Comparison of ENCODE assay signal across 9 mouse cellular contexts in genomic region chr6:120483211-120483626, GRCm38 (mm10). TPM values are rescaled to one million over a fixed set of nuclear protein-coding genes. Genes with fewer than 3 reads are reported as not detected.
DNase-seq lines count a peak whose midpoint lies in the region; ATAC-seq and TF ChIP-seq lines count a peak whose summit lies in the region.
"Had no signal": no experiment of that assay in that cellular context is flagged by ENCODE, and none has a peak within 500 bp of the region (broad histone marks: within the 10 kb centered on the region; RNA-seq: fewer than 3 reads in every experiment).

No protein-coding gene starts in this region.

- no peak for TF ChIP-seq EP300 in MEL (IDR thresholded peaks at IDR 0.05; ENCODE audit: low read depth in 1 of 2, low read length in 2 of 2)

- peaks cover 17% of the 10 kb centered on the region for H3K36me3 ChIP-seq in hindbrain, embryonic 12.5 days
- peaks cover 11% of the 10 kb centered on the region for H3K36me3 ChIP-seq in hindbrain, embryonic 16.5 days (ENCODE audit: control insufficient read depth, insufficient read depth, low read length)
- peaks cover 2 to 18% of the 10 kb centered on the region in 2 experiments for H3K36me3 ChIP-seq in MEL (ENCODE audit: control insufficient read depth in 1 of 2, insufficient read depth in 2 of 2, low read length in 2 of 2)
- H3K36me3 ChIP-seq in intestine, postnatal 0 days (ENCODE audit: control insufficient read depth, insufficient read depth), result peaks cover 29% of the 10 kb centered on the region; the same call in 1 of the 2 replicates
- peaks cover 11% of the 10 kb centered on the region for H3K36me3 ChIP-seq in liver, embryonic 11.5 days (ENCODE audit: control insufficient read depth, insufficient read depth, low read length)

- H3K79me2 ChIP-seq in MEL (ENCODE audit: control insufficient read depth, insufficient read depth, low read length, poor library complexity), result no peaks in the 10 kb centered on the region

- H3K9ac ChIP-seq in hindbrain, embryonic 12.5 days, result no peak overlapping the region
- no peak overlapping the region for H3K9ac ChIP-seq in hindbrain, embryonic 16.5 days (ENCODE audit: low read depth, low read length)
- H3K9ac ChIP-seq in MEL (ENCODE audit: control insufficient read depth, low read depth, low read length, poor library complexity, severe bottlenecking), result no peak overlapping the region
- H3K9ac ChIP-seq in intestine, postnatal 0 days (ENCODE audit: low read depth, low read length), result no peak overlapping the region
- H3K9ac ChIP-seq in liver, embryonic 11.5 days (ENCODE audit: low read depth, low read length), result no peak overlapping the region
- H3K9ac ChIP-seq: stomach, embryonic 15.5 days had no signal

- TF ChIP-seq CTCF in MEL (IDR thresholded peaks at IDR 0.05 in 2 of 3, conservative IDR thresholded peaks at IDR 0.05 in 1 of 3; ENCODE audit: control insufficient read depth in 1 of 3, insufficient read depth in 1 of 3, low read depth in 2 of 3, low read length in 3 of 3, poor library complexity in 1 of 3, severe bottlenecking in 1 of 3), result peak; percentile 59 to 71 (median 66)
- TF ChIP-seq CTCF in intestine, postnatal 0 days (IDR thresholded peaks at IDR 0.05; ENCODE audit: low read depth), result peak; percentile 72

- peak; percentile 49 for ATAC-seq in hindbrain, embryonic 12.5 days (ENCODE audit: low FRiP score)
- no peak for ATAC-seq in hindbrain, embryonic 16.5 days
- ATAC-seq in intestine, postnatal 0 days, result peak; percentile 35; the same call in 1 of the 2 replicates
- 0 out of 2 replicates have a peak, but pooled peaks have one; percentile 37 for ATAC-seq in liver, embryonic 11.5 days (replicated peaks; ENCODE audit: low FRiP score)

- 0 out of 4 replicates have a peak, but pooled peaks of 1 of the 2 experiments have one; percentile 14 for TF ChIP-seq POLR2A in MEL (IDR thresholded peaks at IDR 0.05; ENCODE audit: control insufficient read depth in 1 of 2, insufficient read depth in 1 of 2, low read depth in 1 of 2, low read length in 2 of 2, poor library complexity in 1 of 2)

- DNase-seq in MEL (ENCODE audit: low read depth, low spot score), result peak; percentile 61
- peak; percentile 59 for DNase-seq in embryo, embryonic 10.5 days (ENCODE audit: low spot score)
- no peak for DNase-seq in liver, embryonic 11.5 days (ENCODE audit: low spot score)
- DNase-seq in right cerebral cortex, adult 2 months (ENCODE audit: low spot score in 2 of 2), result peak; percentile 79 to 85
- DNase-seq in urinary bladder, adult 18-20 months (ENCODE audit: low spot score in 2 of 2), result no peak

- 37% methylated on average over 8 of the region's 8 CpGs for WGBS in hindbrain, embryonic 12.5 days
- 37% methylated on average over 8 of the region's 8 CpGs for WGBS in hindbrain, embryonic 16.5 days
- 33% methylated on average over 8 of the region's 8 CpGs for WGBS in intestine, postnatal 0 days
- 39% methylated on average over 8 of the region's 8 CpGs for WGBS in liver, embryonic 11.5 days

- H3K27me3 ChIP-seq in hindbrain, embryonic 12.5 days, result no peaks in the 10 kb centered on the region
- H3K27me3 ChIP-seq in hindbrain, embryonic 16.5 days (replicated peaks; ENCODE audit: control insufficient read depth, insufficient read depth, low read length), result no peaks in the 10 kb centered on the region
- no peaks in the 10 kb centered on the region for H3K27me3 ChIP-seq in MEL (ENCODE audit: control insufficient read depth in 1 of 2, insufficient read depth in 2 of 2, low read length in 2 of 2)
- H3K27me3 ChIP-seq in intestine, postnatal 0 days (replicated peaks; ENCODE audit: control insufficient read depth, insufficient read depth, low read length), result no peaks in the 10 kb centered on the region
- no peaks in the 10 kb centered on the region for H3K27me3 ChIP-seq in liver, embryonic 11.5 days (replicated peaks; ENCODE audit: control insufficient read depth, insufficient read depth, low read length)
- H3K27me3 ChIP-seq: stomach, embryonic 15.5 days had no signal

- TF ChIP-seq RAD21 in MEL (IDR thresholded peaks at IDR 0.05; ENCODE audit: low read depth, low read length), result peak; percentile 53

- peaks cover 6% of the 10 kb centered on the region for H3K4me1 ChIP-seq in hindbrain, embryonic 12.5 days
- no peaks in the 10 kb centered on the region for H3K4me1 ChIP-seq in hindbrain, embryonic 16.5 days (ENCODE audit: control insufficient read depth, insufficient read depth, low read depth, low read length)
- peaks cover 9 to 18% of the 10 kb centered on the region in 2 experiments for H3K4me1 ChIP-seq in MEL (ENCODE audit: control insufficient read depth in 1 of 2, insufficient read depth in 2 of 2, low read length in 2 of 2)
- H3K4me1 ChIP-seq in intestine, postnatal 0 days (replicated peaks; ENCODE audit: control insufficient read depth, insufficient read depth, low read length), result no peaks in the 10 kb centered on the region
- H3K4me1 ChIP-seq in liver, embryonic 11.5 days (replicated peaks; ENCODE audit: control insufficient read depth, insufficient read depth, low read length), result 0 out of 2 replicates have a peak, but pooled peaks cover 3% of the 10 kb centered on the region
- H3K4me1 ChIP-seq: stomach, embryonic 15.5 days had no signal

- H3K4me3 ChIP-seq in hindbrain, embryonic 12.5 days, result no peak overlapping the region
- H3K4me3 ChIP-seq in hindbrain, embryonic 16.5 days (ENCODE audit: low read length), result no peak overlapping the region
- no peak overlapping the region for H3K4me3 ChIP-seq in MEL (ENCODE audit: control insufficient read depth in 1 of 2, insufficient read depth in 1 of 2, low read depth in 2 of 2, low read length in 2 of 2)
- no peak overlapping the region for H3K4me3 ChIP-seq in intestine, postnatal 0 days (ENCODE audit: low read depth, low read length)
- H3K4me3 ChIP-seq in liver, embryonic 11.5 days (ENCODE audit: low read depth, low read length), result no peak overlapping the region
- H3K4me3 ChIP-seq: stomach, embryonic 15.5 days had no signal

- no peaks in the 10 kb centered on the region for H3K9me3 ChIP-seq in hindbrain, embryonic 12.5 days (replicated peaks)
- H3K9me3 ChIP-seq in hindbrain, embryonic 16.5 days (ENCODE audit: control insufficient read depth, low read length), result no peaks in the 10 kb centered on the region
- no peaks in the 10 kb centered on the region for H3K9me3 ChIP-seq in MEL (replicated peaks; ENCODE audit: insufficient read depth, low read length)
- H3K9me3 ChIP-seq in intestine, postnatal 0 days (ENCODE audit: control insufficient read depth), result no peaks in the 10 kb centered on the region
- no peaks in the 10 kb centered on the region for H3K9me3 ChIP-seq in liver, embryonic 11.5 days (ENCODE audit: control insufficient read depth, low read length)
- H3K9me3 ChIP-seq: stomach, embryonic 15.5 days had no signal

- no peak overlapping the region for H3K4me2 ChIP-seq in hindbrain, embryonic 12.5 days (replicated peaks)
- H3K4me2 ChIP-seq in hindbrain, embryonic 16.5 days (ENCODE audit: low read length), result no peak overlapping the region
- no peak overlapping the region for H3K4me2 ChIP-seq in intestine, postnatal 0 days (replicated peaks; ENCODE audit: low read depth)
- H3K4me2 ChIP-seq in liver, embryonic 11.5 days, result no peak overlapping the region
- H3K4me2 ChIP-seq: stomach, embryonic 15.5 days had no signal

- H3K27ac ChIP-seq in hindbrain, embryonic 12.5 days, result no peak overlapping the region
- no peak overlapping the region for H3K27ac ChIP-seq in hindbrain, embryonic 16.5 days (ENCODE audit: low read depth, low read length)
- H3K27ac ChIP-seq in MEL (ENCODE audit: control insufficient read depth, low read depth, low read length), result no peak overlapping the region
- H3K27ac ChIP-seq in intestine, postnatal 0 days (ENCODE audit: low read depth, low read length), result no peak overlapping the region
- no peak overlapping the region for H3K27ac ChIP-seq in liver, embryonic 11.5 days (ENCODE audit: low read depth, low read length)
- H3K27ac ChIP-seq: stomach, embryonic 15.5 days had no signal

TF ChIP-seq in MEL, 35 proteins besides CTCF, POLR2A, EP300 and RAD21 (continues in another document):
- no peak for TF ChIP-seq ZC3H11A (IDR thresholded peaks at IDR 0.05; ENCODE audit: low read depth, low read length)
- 0 out of 2 replicates have a peak, but pooled peaks have one; percentile 21 for TF ChIP-seq ZMIZ1 (IDR thresholded peaks at IDR 0.05; ENCODE audit: low read depth, low read length)
- no peak for TF ChIP-seq BHLHE40 (IDR thresholded peaks at IDR 0.05; ENCODE audit: borderline replicate concordance, low read depth, low read length)
- no peak for TF ChIP-seq RCOR1 (IDR thresholded peaks at IDR 0.05; ENCODE audit: low read depth, low read length)
- peak; percentile 38 for TF ChIP-seq SMC3 (IDR thresholded peaks at IDR 0.05; ENCODE audit: low read depth, low read length)

RNA-seq across cellular contexts. Expression of gene Tmem121b, which starts 10.4 kb away (rescaled TPM):
- 3.2 and 4.1 TPM in 2 replicates for polyA plus RNA-seq in hindbrain, embryonic 12.5 days (2016; fragmentation: Nextera tagmentation; extraction: Ambion mirVana)
- polyA plus RNA-seq in hindbrain, embryonic 16.5 days (2015; fragmentation: Nextera tagmentation; extraction: Ambion mirVana), result 2.6 and 2.7 TPM in 2 replicates
- total RNA-seq in MEL (2012; rRNA removed), result not detected in 2 replicates
- under 1 TPM in 1 of 2 experiments, not detected in 1; 0.18 TPM for polyA plus RNA-seq in MEL (2012; ENCODE audit: insufficient read depth in 1 of 2, insufficient read length in 2 of 2, low read depth in 1 of 2, low replicate concordance in 2 of 2, missing spikeins in 1 of 2)
- 0.03 and 0.05 TPM in 2 replicates for polyA plus RNA-seq in intestine, postnatal 0 days (2015; fragmentation: Nextera tagmentation; extraction: Ambion mirVana)
- polyA plus RNA-seq in liver, embryonic 11.5 days (2014; fragmentation: Nextera tagmentation; extraction: Ambion mirVana), result 0.07 TPM in 1 of 2 replicates, not detected in the other

RNA-seq across cellular contexts. Expression of gene Il17ra, which starts 20.2 kb away (rescaled TPM):
- polyA plus RNA-seq in hindbrain, embryonic 12.5 days (2016; fragmentation: Nextera tagmentation; extraction: Ambion mirVana), result 11.4 and 12.3 TPM in 2 replicates
- polyA plus RNA-seq in hindbrain, embryonic 16.5 days (2015; fragmentation: Nextera tagmentation; extraction: Ambion mirVana), result 4.9 and 6.1 TPM in 2 replicates
- total RNA-seq in MEL (2012; rRNA removed), result 18.0 and 19.5 TPM in 2 replicates
- 10 to 100 TPM in 1 of 2 experiments, not detected in 1; 43.3 TPM for polyA plus RNA-seq in MEL (2012; ENCODE audit: insufficient read depth in 1 of 2, insufficient read length in 2 of 2, low read depth in 1 of 2, low replicate concordance in 2 of 2, missing spikeins in 1 of 2)
- 4.1 and 4.8 TPM in 2 replicates for polyA plus RNA-seq in intestine, postnatal 0 days (2015; fragmentation: Nextera tagmentation; extraction: Ambion mirVana)
- 6.8 and 8.7 TPM in 2 replicates for polyA plus RNA-seq in liver, embryonic 11.5 days (2014; fragmentation: Nextera tagmentation; extraction: Ambion mirVana)

RNA-seq across cellular contexts. Expression of gene Hdhd5, which starts 47.9 kb away (rescaled TPM):
- polyA plus RNA-seq in hindbrain, embryonic 12.5 days (2016; fragmentation: Nextera tagmentation; extraction: Ambion mirVana), result 19.5 and 20.9 TPM in 2 replicates
- 16.1 and 16.6 TPM in 2 replicates for polyA plus RNA-seq in hindbrain, embryonic 16.5 days (2015; fragmentation: Nextera tagmentation; extraction: Ambion mirVana)
- 17.4 and 19.9 TPM in 2 replicates for total RNA-seq in MEL (2012; rRNA removed)
- 10 to 100 TPM in 1 of 2 experiments, not detected in 1; 17.8 TPM for polyA plus RNA-seq in MEL (2012; ENCODE audit: insufficient read depth in 1 of 2, insufficient read length in 2 of 2, low read depth in 1 of 2, low replicate concordance in 2 of 2, missing spikeins in 1 of 2)
- polyA plus RNA-seq in intestine, postnatal 0 days (2015; fragmentation: Nextera tagmentation; extraction: Ambion mirVana), result 5.9 and 6.1 TPM in 2 replicates
- 19.9 and 20.7 TPM in 2 replicates for polyA plus RNA-seq in liver, embryonic 11.5 days (2014; fragmentation: Nextera tagmentation; extraction: Ambion mirVana)

Comparison
In these comparisons a context has a peak if more than half of its experiments do, and no peak if none do; other contexts are left out.
1. DNase-seq: peak in MEL (single experiment), embryo, embryonic 10.5 days (single experiment) and right cerebral cortex, adult 2 months (2 of 2); none in liver, embryonic 11.5 days (single experiment) and urinary bladder, adult 18-20 months (0 of 2).